Mouse (Mus musculus) gastrocnemius, adult 18-20 months (tissue): Measurements from ENCODE around the gene Zxdc. TPM values are rescaled to one million over a fixed set of nuclear protein-coding genes. Genes with fewer than 3 reads are reported as not detected.
A peak's percentile ranks its signal among the peaks of the same experiment; 100 is the strongest.

Experiments
- DNase-seq: peaks from one replicate; pipeline ENCODE4 v3.0.0; 2021; ENCODE audit warnings: low spot score
- total RNA-seq, 2 experiments: library from RNA; stranded (reverse); gene quantifications; 2 replicates each; pipeline ENCODE4 v1.2.3; 2021

The Zxdc gene
- total RNA-seq, 2 experiments from 2014 or later = 13.7 to 13.9 TPM

DNA sequence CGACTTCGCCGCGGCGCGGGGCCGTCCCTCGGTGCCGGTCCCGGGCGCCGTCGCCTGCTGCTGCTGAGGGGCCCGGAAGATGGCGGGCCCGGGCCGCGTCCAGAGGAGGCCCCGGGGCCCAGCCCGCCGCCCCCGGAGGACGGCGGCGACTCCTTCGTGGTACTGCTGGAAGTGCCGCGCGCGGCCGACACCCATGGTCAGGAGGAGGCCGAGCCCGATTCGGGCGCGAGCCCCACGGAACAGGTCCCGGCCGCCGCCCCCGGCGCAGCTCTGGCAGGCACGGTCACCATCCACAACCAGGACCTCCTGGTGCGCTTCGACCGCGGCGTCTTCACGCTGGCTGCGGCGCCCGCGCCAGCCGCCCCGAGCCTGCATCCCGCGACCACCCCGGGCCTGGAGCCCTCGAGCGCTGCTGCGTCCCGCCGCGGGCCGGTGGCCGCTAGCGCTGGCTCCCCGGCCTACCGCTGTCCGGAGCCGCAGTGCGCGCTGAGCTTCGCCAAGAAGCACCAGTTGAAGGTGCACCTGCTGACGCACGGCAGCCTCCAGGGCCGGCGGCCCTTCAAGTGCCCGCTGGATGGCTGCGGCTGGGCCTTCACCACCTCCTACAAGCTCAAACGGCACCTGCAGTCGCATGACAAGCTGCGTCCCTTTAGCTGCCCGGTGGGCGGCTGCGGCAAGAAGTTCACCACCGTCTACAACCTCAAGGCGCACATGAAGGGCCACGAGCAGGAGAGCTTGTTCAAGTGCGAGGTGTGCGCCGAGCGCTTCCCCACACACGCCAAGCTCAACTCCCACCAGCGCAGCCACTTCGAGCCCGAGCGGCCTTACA, 647 bp downstream of the Zxdc start:
- DNase-seq = peak; percentile 19

DNA sequence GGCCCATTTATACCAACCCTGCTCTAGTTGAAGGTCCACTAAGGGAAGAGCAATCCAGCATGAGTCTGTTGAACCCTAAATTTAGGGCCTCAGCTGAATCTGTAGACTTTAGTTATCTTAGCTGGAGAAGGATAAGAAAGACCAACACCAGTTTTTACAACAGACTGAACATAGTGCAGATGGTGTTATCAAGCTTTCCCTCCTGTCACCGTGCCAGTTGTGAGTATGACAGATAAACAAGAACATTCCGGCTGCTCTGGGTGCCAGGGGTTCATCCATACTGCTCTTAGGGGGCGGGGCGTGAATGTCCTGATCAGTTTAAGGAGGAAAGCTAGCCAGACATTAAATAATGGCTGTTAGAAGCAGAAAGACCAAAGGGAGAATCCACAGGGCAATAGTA, 5.4 kb downstream of the Zxdc start:
- no peak for DNase-seq

DNA sequence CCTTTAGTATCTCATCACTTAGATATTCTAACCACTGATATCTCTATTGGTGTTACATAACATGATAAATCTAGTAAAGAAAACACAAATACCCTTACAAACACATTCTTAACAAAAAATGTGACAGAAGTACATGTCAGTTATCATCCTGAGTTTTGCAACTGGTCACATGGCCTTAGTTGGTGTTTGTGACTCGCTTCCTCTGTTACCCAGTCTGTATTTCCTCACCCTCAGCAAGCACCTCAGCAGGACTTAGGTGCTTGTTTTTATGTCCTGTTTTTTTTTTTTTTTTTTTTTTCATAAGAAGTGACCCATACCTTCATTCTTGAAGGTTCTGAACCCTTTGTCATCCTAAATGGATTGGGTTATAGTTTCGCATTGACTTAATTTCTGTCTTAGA, 8.4 kb downstream of the Zxdc start:
- DNase-seq = no peak

DNA sequence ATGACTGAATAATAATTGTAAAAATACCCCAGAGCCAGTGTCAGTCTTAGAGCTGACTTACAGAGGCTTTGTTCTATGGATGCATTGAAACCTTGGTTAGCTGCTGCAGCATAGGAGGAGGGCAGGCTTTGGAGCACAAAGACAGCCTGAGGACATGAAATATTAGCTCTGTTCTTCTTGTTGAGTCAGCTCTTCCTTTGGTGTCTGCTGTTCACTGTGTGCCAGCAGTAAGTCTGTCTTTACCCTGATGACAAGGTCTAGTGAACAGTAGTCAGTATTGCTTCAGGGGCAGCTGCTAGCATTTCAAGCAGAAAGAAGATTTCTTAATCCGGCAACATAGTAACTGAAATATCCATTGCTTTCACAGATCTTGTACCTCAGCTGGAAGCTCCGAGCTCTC, 12.2 kb downstream of the Zxdc start:
- no peak for DNase-seq

DNA sequence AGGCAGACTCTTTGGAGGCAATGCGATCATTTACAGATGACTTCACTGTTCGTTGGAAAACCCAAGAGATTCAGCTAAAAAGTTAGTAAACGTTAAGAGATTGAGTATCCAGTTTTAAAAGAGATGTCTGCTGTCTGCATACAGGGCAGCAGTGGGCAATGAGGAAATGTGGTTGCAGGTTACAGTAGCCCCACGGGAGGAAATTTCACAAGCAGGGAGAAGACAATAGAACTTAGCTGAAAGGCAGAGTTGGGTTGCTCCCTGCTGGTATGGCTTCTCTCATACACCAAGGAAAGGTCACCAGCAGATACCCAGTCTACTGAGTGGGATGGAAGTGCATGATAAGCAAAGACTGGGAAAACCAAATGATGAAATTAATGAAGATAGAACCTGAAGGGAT, 21.3 kb downstream of the Zxdc start:
- DNase-seq = no peak

DNA sequence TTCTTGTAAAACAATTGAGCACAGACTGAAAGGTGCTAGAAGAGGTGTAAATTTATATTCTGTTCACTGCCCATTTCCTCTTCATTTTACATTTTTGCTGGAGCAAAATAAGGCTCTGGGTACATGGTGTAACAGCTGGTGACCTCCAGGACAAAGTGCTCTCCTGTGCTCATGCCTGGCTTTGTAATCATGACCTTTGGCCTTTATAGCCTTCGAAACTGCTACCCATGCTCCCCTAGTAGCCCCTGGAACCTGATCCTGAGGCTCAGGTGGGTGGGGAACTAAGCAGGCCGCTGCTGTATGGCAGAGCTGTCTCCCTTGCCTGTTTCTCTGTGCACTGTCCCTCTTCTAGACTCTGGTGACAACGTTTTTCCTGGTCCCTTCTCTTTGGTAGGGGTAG, 24.7 kb downstream of the Zxdc start:
- DNase-seq = no peak

DNA sequence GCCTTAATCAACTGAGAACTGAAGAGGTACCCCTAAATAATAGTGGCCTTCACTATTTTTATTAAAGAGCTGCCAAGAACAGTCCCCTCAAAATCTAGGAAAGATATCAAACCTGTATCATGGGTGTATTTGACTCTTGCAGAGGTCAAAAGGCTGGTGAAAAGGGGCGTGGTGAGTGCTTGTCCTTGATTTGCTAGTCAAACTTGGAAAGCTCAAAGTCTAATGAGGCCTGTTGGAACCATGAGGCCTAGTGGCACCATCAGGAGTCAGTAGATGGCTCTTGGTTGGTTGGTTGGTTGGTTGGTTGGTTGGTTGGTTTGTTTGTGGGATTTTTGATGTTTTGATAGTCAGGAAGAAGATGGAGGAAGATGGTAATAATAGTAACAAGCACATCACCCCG, 26.5 kb downstream of the Zxdc start:
- no peak for DNase-seq

DNA sequence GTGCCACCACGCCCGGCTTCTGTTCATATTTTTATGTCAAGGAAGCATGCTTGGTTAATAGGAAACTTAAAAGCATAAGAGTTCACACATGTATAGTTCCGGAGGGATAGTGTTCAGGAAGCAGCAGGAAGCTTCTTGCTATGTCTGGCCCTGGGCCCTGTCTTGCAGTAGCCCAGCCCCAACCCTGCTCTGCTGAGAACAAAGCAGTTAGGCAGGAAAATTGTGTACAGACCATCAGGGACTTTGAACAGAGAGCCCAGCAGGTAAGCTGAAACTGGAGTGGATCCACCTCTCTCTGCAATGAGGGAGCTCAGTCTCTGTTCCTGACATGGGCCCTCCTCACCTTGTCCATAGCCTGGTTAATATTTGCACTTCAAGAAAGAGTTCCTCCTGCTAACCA, 28.0 kb downstream of the Zxdc start:
- DNase-seq = no peak

DNA sequence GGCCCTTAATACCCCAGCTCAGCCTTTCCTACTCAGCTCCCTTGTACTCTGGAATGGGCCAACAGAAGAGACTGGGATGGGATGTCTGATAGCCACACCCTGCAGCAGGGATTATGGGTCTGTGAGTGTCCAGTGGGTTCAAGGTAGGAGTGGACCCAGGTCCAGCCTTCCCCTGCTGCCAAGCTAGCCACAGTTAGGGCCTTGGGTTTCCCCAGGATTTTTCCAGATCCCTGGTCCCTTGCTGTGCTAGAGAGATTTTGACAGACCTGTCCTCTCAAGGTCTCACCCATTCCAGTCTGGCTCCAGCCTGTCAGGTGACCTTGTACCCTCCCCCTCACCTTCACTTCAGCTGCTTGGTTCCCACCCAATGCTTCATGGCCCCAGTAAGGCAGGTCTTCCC, 39.3 kb downstream of the Zxdc start:
- DNase-seq = no peak

DNA sequence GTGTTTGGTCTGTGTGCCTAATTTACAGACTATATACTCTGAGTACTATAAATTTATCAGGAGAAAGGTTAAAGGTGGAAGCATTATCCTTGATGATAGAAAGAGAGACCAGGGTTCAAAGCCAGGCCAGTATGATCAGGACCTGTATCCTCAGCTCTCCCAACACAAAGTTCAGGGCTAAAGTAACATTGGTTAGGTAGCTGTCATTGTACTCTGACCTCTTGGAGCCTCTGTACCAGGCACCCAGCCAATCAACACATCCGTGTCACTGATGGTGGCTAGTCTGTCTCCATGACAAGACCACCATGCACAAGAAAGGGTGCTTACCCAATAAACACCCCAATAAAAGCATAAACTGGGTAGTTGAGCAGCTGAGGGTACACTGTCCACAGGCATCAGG, 41.7 kb downstream of the Zxdc start:
- DNase-seq = no peak

DNA sequence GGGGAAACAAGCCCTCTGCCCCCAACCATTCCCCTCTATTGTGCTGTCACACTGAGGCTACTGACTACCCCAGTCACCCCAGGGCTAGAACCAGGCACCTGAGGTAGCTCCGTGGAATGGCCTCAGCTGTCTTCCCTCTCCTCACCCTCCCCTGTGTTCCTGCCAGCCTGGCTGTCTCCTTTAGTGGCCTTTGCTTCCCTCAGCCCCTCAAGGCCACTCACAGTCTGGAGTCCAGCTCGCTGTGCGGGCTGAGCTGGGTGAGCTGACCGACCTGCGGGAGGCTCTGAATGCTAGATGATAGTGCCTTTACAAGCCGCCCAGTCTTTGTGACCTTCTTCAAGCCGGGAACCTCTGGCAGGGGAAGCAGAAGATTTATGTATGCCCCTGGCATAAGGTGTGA, 42.6 kb downstream of the Zxdc start:
- DNase-seq = no peak

DNA sequence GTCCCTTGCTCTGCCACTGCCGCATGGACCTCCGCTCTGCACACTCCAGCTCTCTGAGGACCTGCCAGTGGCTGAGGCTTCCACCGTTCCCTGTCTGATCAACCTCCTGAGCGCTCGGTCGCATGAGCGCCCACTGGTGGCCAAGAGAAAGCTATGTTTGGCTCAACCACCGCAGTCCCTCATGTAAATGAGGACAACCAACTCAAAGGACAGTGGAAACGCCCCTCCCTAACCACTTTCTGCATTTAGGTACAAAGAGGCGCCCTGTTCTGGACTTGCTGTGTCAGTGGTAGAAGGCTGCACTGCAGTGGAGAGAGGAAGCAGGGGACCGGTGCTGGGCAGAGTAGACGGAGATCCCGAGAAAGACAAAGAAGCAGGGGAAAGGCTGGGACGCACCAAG, 53.3 kb downstream of the Zxdc start:
- DNase-seq = peak; percentile 77

DNA sequence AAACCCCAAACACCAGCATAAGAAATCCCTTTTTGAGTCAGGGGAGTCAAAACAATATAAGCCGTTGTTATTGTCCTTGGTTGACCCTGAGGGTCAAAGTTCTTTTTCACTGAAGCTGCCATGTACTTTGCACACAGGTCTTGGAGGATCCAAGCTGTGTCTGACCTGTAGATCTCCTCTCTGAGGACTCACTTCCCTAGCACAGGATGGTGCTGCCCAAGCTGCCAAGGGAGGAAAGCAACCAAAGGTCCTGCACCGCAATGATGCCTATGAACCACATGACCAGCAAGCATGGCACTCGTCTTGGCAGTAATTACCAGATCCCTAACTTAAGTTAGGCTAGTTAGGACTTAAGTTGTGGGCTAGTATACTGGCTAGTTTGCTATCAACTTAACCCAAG, 56.1 kb downstream of the Zxdc start:
- no peak for DNase-seq

DNA sequence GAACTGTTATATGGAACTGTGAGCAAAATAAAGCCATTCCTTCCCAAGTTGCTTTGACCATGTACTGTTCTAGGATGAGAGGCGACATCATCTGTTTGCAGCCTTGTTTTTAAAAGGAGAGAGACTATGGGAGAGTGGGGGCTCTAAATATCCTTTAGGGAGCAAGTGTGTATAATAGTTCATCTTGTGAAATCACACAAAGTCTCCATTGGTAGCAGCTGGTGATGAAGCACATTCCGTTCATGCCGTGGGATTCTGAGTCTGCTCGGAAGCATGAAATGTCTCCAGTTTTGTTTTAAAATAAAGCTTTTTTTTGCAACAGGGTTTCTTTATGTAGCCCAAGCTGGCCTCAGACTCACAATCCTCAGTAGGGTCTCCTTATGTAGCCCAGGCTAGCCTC, 56.7 kb downstream of the Zxdc start:
- DNase-seq = no peak

DNA sequence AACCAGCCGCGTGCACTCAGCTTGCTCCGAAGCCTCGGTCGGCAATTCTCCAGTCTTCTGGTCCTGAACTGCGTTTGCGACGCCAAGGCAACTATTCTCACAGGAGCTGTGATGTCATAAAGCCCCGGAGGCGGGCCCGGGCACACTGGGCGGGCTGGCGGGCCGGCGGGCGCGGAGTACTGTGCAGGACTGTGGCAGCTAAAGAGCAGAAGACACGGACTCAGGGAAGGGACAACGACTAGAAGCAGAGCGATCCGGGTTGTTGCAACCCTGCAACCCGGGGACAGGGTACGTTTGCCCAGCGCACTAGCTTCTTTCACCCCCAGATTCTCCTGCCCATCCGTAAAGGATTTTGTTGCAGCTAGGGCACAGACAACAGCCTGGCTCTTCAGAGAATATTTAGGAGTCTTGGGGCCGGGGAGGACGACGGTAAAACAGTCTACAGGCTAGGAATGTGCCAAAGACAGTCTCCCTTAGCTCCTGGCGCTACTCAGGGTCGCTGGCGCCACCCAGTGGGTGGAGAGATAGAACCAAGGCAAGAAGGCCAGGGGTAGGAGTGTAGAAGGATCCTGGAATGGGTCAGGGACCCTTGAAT, 59.2 kb downstream of the Zxdc start, which contains the start of gene Cfap100:
Gene Cfap100, minus strand, starts transcription at position 418 of the 595 bp plus-strand sequence.
- DNase-seq = peak; percentile 73

DNA sequence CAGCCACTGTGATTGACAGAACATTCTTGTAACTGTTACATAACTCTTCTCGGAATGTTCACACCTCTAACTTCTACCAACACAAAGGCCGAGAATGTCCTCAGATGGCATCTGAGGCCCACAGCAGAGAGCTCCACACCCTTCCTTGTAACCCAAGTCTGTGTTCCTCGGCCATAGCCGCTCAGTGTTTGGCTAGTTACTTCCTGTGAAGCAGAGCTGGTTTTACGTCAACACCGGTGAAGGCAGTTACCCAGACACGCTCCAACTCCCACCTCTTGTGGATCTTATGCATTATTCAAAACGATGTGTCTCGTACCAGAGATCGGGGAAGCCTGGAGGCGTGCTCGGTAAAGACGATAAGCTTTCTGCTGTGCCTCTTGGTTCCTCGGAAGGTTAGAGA, 60.6 kb downstream of the Zxdc start:
- no peak for DNase-seq

DNA sequence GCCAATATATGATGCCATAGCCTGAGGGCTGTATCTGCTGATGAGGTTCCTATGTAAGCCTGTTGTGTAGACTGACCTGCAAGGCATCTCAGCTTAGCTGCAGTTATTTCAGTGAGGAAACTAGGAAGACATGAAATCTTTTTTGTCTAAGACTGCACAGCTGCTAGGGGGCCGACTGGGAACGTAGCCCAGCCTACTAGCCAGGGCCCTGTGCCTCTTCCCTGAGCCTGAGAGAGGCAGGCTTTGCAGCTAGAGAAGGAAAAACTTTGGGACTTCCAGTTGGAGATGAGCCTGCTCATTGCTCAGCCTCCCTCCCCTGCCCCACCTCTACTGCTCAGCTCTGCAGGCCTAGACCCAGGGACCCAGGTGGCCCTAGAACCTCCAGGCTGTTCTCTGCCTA, 62.2 kb downstream of the Zxdc start:
- peak; percentile 24 for DNase-seq

DNA sequence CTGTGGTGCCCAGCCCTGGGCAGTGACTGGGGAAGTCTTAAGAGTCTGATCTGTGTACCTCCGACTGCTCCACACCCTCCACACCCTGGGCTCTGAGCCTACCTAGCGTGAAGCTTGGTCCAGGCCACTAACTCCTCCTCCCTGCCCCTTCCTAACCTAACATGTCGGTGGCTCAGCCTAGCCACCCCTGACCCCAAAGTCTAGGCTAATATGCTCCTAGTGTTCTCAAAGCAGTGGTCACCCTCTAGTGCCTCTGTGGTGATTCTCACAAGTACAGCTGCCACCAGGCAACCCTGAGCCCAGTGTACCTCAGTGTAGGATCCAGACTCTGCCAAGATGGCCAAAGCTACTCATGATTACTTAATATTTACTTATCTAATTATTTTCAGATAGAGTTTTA, 65.4 kb downstream of the Zxdc start:
- DNase-seq = no peak

DNA sequence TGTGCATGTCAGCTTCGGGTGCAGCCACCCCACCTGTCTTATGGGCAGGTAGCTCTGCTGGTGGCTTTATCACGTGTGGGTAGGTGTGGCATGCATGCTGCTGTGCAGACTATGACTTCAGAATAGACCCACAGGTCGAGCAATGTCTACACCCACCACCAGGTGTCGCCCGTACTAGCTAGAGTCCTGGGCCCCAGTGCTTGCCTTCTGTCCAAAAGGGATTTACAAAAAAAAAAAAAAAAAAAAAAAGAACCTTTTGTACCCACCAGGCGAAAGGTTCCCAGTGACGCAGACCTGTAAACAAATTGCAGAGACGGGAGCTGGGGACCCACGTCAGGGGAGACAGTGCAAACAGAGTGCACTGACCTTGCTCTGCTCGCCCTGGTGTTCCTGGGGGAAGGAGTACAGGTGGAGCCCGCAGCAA, 65.9 kb downstream of the Zxdc start:
- peak; percentile 77 for DNase-seq

DNA sequence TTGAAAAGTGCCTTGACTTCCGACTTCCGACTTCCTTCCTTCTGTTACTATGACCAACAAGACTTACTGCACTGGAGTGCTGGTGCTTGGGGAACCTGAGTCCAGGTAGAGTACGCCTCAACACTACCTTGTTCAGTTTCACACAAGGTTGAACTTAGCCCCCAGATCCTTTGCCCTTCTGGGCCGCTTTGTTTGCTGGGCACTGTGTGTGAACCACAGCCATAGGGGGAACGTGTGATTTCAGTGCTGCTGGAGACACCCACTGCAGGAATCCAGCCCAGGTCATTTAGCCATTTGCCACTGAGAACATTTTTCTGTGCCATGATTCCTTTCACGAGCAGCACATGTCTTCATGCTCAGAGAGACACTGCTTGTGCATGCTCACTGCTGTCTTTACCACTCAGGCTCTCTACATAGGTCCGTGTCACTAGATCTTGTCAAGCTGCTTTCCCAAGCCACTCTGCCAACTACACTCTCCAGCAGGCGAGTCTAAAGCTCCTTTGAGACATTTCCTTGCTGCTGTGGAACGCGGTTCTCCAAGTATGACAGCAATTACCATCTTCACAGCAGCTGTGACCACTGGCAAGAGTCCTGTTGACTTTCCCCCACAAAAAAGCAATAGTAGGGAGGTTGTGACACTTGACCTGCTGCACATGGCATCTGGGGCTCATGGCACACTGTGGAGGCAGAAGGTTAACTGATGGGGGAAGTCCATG, 67.1 kb downstream of the Zxdc start:
- no peak for DNase-seq

DNA sequence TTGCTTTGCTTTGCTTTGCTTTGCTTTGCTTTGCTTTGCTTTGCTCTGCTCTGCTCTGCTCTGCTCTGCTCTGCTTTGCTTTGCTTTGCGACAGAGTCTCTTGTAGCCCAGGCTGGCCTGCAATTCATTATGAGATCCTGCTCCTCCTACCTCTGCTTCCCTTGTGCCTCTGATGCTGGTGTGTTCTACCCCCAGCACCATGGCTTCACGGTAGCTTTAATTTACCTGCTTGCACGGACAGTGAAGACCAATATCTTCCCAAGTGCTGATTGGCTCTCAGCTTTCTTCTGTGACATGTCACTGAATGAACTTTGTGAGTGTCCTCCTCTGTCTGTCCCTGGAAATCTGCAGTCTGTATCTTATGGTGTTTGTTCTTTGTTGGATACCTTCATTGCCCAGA, 67.7 kb downstream of the Zxdc start:
- DNase-seq = no peak

DNA sequence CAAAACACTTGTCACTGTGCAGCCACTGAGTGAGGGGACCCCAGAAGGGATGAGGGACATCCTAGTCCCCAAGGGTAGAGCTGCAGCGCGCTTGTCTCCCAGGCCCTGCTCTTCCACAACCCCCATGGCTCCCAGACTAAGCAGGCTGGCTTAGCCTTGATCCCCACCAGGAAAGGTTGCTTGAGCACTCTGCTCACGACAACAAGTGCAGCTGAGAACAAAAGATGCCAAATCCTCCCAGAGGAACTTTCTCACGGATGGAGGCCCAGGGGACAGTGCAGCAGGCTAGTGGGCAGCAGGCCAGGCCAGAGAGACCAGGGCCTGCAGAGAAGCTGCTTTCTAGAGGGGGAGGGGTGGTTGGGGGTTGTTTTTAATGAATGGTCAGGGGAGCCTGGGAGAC, 77.6 kb downstream of the Zxdc start:
- no peak for DNase-seq

DNA sequence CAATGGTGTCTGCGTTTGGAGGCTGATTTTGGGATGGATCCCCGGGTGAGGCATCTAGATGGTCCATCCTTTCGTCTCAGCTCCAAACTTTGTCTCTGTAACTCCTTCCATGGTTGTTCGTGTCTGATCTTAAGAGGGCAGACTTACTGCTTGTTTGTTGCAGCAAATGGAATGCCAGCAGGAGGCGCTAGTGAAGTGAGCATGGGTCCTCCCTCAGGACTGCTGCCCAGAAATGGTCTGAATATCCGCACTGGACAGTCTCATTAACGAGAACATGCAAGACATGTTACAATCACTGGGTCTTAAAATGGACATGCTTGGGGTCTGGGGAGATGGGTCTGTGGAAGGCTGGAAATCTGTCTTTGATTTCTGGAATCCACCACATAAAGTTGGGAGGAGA, 80.9 kb downstream of the Zxdc start:
- DNase-seq = peak; percentile 96
